Mouse (Mus musculus): ENCODE results near the gene Klk5.

DNA sequence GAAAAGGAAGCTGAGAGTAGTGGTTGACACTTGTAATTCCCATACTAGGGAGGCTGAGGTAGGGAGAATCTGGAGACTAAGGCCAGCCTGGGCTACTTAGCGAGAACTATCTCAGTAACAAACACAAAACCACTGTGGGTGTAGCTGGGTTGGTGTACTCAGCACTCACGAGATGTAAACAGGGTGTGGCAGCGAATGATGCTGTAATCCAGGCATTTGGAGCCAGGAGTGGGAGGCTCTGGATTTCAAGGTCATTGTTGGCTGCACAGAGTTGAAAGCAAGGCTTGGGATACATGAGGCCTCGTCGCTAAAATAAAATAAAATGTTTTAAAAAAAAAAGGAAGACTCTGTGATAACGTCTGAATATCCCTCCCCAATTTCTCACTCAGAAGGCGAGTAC, 14.5 kb downstream of the Klk5 start:
- TF ChIP-seq CTCF (conservative IDR thresholded peaks at IDR 0.05; ENCODE audit: low read length): no peak
- TF ChIP-seq NANOG (IDR thresholded peaks at IDR 0.05; ENCODE audit: borderline replicate concordance, low read length): no peak

Data from E14TG2a.4 (cell line).